Mouse (Mus musculus) hematopoietic multipotent progenitor cell, adult 10-12 weeks (in vitro differentiated cells): ENCODE measurements around the gene Xlr3c. TPM values are rescaled to one million over a fixed set of nuclear protein-coding genes. Genes with fewer than 3 reads are reported as not detected.

ENCODE experiments used
- polyA plus RNA-seq: library from polyadenylated mRNA; stranded (reverse); fragments of >175 nt; gene quantifications from 2 replicates; pipeline ENCODE4 v1.2.3, GENCODE M21; 2012; ENCODE audit warnings: low replicate concordance

The Xlr3c gene
- not detected in 2 replicates for polyA plus RNA-seq

GRCm38 (mm10) chrX:73265270-73265669 lies at the start of gene Xlr3c:
Xlr3c (minus strand) TSS chrX:73265390.

GRCm38 (mm10) chrX:73292876-73293275 lies 27.7 kb upstream of the Xlr3c start, which contains the start of the genes Xlr5a and Xlr5c:
Xlr5a (minus strand) TSS chrX:73292976.
Xlr5c (minus strand) TSS chrX:73292976.

GRCm38 (mm10) chrX:73242821-73243325 lies 22.3 kb downstream of the Xlr3c start, which contains the start of gene Xlr4c:
Xlr4c (minus strand) TSS chrX:73243130.

GRCm38 (mm10) chrX:73227914-73228605 lies 37.1 kb downstream of the Xlr3c start, which contains the start of gene F8a:
F8a (plus strand) TSS chrX:73228291.

GRCm38 (mm10) chrX:73213819-73214564 lies 51.2 kb downstream of the Xlr3c start, which contains the start of gene Xlr4b:
Xlr4b (plus strand) TSS chrX:73214333.

Other genes with a start within 250 kb of the Xlr3c start
- not detected in 2 replicates for gene Pnma5, start 228.3 kb downstream of the Xlr3c start, polyA plus RNA-seq
- not detected in 2 replicates for gene Pnma3, start 200.6 kb downstream of the Xlr3c start, polyA plus RNA-seq
- gene Xlr4a, start 182.9 kb downstream of the Xlr3c start, polyA plus RNA-seq: 0.46 and 0.94 TPM in 2 replicates
- gene Xlr3a, start 168.3 kb downstream of the Xlr3c start, polyA plus RNA-seq: not detected in 2 replicates
- 0.04 TPM in 1 of 2 replicates, not detected in the other for gene Gm14685, start 148.3 kb downstream of the Xlr3c start, polyA plus RNA-seq
- not detected in 2 replicates for gene Xlr5b, start 116.6 kb downstream of the Xlr3c start, polyA plus RNA-seq
- not detected in 2 replicates for gene DXBay18, start 115.9 kb downstream of the Xlr3c start, polyA plus RNA-seq
- gene Spin2d, start 88.4 kb downstream of the Xlr3c start, polyA plus RNA-seq: not detected in 2 replicates
- gene Xlr3b, start 73.2 kb downstream of the Xlr3c start, polyA plus RNA-seq: not detected in 2 replicates
- gene Xlr4b, start 51.1 kb downstream of the Xlr3c start, polyA plus RNA-seq: 2.9 and 7.0 TPM in 2 replicates
- gene F8a, start 37.1 kb downstream of the Xlr3c start, polyA plus RNA-seq: 20.1 and 52.4 TPM in 2 replicates
- 0.91 and 2.7 TPM in 2 replicates for gene Xlr4c, start 22.3 kb downstream of the Xlr3c start, polyA plus RNA-seq
- gene Xlr5a, start 27.6 kb upstream of the Xlr3c start, polyA plus RNA-seq: not detected in 2 replicates
- gene Xlr5c, start 27.6 kb upstream of the Xlr3c start, polyA plus RNA-seq: not detected in 2 replicates
- not detected in 2 replicates for gene Gm45015, start 71.5 kb upstream of the Xlr3c start, polyA plus RNA-seq
- 5.2 and 6.1 TPM in 2 replicates for gene Zfp275, start 77.2 kb upstream of the Xlr3c start, polyA plus RNA-seq
- not detected in 2 replicates for gene Gm18336, start 133.3 kb upstream of the Xlr3c start, polyA plus RNA-seq
- 0.02 TPM in 1 of 2 replicates, not detected in the other for gene Zfp92, start 145.7 kb upstream of the Xlr3c start, polyA plus RNA-seq
- not detected in 2 replicates for gene Trex2, start 170.0 kb upstream of the Xlr3c start, polyA plus RNA-seq
- gene Haus7, start 193.7 kb upstream of the Xlr3c start, polyA plus RNA-seq: 1.4 and 2.4 TPM in 2 replicates
- gene Bgn, start 218.2 kb upstream of the Xlr3c start, polyA plus RNA-seq: 0.34 and 5.0 TPM in 2 replicates
- gene Atp2b3, start 237.7 kb upstream of the Xlr3c start, polyA plus RNA-seq: not detected in 2 replicates